Mouse (Mus musculus): ENCODE measurements around the gene Myrip.

The Myrip gene

DNA sequence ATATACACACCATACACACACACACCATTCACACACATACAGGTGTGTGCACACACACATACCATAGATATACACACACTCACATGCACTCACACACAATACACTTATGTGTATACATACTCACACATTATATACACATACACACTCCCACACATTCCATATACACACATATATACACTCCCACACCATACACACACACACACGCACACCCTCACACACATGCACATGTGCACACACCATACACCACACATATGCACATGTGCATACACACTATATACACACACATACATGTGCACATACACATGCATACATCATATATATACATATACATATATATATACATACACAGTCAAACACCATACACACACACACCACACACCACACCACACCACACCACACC, 169.1 kb downstream of the Myrip start:
- DNase-seq, result no peak

GRCm38 (mm10) chr9:120481644-120482043, 180.3 kb downstream of the Myrip start:
- no peak for DNase-seq

DNA sequence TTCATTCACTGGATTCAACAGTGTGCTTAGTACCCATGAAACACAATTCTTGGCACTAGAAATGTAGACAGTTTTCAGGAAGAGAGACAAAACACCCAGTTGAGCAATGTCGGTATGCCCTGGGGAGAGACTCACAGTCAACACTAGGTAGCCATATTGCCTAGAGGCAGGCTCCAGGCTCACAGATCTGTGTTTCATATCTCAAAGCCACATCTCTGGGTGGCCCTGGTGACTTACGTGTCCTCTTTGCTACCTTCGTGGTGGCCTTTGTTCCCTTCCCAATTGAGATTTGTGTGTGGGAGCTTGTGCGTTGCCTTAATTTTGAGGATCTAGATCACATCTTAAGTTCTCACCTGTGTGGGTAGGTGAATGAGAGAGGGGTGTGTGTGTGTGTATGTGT, 181.1 kb downstream of the Myrip start:
- DNase-seq, result no peak

DNA sequence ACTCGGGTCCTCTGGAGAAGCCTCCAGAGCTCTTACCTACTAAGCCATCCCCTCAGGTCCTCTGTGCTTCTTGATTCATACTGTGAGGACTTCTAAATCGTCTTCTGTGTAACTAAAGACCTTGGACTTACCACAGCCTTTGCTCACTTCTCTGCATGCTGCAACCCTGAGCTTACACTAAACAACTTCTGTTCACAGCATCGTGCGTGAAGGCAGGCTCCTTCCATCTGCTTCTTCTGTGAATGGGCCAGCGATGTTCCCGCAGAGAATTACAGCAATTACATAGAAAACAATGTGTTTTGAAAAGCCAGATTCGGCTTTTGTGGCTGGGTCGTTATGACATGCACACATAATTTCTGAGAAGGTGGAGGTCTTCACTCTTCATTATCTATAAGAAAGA, 181.8 kb downstream of the Myrip start:
- DNase-seq, result no peak

GRCm38 (mm10) chr9:120487076-120487475, 185.8 kb downstream of the Myrip start:
- DNase-seq, result no peak

- DNase-seq, result no peak
These were observed 190.2 kb downstream of the Myrip start for GRCm38 (mm10) chr9:120491509-120491908.

- DNase-seq, result no peak
These were observed 190.7 kb downstream of the Myrip start, which contains the start of gene Eif1b for GRCm38 (mm10) chr9:120492010-120492399. Eif1b (plus strand) TSS chr9:120492232.

DNA sequence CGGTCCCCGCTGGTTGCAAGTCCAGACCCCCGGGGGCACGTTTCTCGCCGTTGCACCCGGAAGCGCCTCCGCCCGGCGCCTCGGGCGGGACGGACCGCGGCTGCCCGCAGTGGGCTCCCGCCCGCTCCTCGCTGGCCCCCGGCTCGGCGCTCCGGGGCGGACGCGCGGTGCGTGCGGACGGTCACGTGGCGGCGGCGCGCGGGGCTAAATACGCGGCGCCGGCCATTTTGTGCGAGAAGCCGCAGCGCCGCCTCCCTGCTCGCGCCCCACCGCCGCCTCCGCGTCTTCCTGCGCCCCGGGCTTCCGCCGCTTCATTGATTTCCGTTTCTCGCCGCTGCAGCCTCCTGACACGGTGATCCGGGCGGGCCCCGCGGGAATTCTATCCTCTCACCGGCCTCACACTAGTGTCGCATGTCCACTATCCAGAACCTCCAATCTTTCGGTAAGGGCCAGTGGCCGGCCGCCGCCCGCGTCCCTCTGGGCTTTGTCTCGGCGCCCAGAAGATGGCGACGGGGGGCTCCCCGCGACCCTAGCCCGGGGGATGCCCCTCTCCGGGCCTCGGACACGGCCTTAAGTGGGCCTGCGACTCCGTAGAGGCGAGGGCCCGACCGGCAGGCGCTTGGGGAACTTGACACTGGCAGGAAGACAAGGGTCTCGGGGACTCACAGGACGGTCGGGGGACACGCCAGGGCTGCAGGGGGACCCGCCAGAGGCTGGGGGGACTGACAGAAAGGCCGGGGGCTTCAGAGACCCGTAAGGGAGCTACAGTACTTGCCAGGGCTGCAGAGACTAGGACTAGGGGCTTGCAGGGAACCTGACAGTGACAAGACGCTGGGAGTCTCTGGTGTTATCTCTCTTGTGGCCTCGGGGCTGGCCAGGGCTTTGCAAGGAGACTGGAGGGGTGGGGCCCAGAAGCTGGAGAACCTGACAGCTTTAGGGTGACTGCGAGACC, 191.4 kb downstream of the Myrip start:
- DNase-seq, result peak; percentile 88

DNA sequence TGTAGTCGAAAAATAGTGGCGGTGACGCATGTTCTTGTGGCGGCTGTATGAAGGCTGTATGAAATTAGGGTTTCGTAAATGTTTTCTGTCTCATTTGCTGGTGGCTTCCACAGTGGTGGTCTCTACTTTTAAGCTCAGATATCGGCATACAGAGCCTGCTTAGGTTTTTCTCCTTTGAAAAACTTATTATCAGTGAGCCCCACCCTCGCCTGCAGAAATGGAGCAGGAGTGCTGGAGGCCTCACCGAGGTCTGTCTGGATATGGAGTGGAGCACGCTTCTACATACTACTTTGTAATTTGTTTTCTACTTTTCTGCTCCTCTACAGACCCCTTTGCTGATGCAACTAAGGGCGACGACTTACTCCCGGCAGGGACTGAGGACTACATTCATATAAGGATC, 192.5 kb downstream of the Myrip start:
- DNase-seq, result no peak

DNA sequence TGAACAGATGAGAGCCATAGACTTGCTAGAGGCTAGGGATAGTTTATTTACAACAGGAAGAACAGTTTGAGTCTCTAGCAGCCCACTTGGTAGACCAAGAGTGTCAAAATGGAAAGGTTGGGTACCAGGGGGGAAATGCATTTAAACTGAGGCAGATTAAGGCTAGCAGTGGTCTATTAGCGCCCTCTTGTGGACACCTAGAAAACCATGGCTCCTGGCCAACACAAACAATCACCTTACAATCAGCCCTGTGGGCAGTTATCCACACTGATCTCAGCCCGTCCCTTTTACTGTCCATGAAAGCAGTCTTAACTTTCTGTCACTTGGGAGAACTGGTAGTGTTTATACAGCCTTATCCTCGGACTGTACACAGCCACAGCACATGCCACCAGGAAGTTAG, 195.4 kb downstream of the Myrip start:
- peak; percentile 80 for DNase-seq

DNA sequence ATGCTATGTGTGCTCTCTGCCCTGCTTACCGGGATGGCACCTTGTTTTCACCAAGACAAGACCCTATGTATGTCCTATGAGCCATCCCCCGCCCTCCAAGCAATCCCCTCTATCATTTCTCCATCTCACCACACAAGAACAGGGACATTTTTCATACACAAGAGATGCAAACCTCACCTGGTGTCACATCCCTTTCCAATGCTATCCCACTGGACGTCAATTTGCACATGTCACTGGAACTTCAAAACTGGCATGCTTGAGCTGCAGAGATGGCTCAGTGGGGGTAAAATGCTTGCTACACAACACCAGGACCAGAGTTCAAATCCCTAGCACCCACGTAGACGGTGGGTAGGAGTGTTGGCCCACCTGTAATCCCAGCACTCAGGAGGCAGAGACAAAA, 196.7 kb downstream of the Myrip start:
- DNase-seq, result no peak

DNA sequence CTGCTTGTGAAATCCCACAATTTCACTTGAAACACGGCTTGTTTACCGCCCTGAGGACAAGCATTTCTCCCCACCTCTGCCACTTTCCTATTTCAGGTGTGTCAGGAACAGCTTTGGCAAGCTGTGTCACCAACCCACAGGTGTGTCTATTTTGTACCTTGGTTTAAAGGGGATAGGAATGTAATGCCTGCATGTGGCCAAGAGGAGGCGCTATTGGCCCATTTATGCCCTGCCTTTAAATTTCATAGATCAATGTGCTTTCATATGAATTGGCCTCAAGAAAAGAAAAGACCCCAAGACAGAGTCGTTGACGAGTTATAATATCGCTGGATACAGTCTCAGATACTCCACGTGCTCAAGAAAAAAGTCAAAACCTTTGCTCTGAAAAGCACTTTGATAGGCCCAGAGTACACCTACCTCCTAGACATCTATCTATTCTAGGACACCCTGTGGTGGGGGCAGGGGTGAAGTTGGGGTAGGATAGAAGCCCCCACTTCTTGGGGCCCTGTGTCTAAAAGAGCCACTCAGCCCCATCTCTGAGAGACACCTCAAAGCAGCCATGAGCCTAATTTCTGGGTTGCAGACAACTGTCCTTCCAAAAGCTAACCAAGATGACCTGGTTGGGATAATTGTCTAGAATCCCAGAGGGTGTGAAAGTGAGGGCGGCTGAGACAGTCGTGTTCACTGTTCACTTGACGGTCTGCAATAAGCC, 200.0 kb downstream of the Myrip start:
- no peak for DNase-seq

GRCm38 (mm10) chr9:120502013-120502412, 200.7 kb downstream of the Myrip start:
- peak; percentile 81 for DNase-seq

DNA sequence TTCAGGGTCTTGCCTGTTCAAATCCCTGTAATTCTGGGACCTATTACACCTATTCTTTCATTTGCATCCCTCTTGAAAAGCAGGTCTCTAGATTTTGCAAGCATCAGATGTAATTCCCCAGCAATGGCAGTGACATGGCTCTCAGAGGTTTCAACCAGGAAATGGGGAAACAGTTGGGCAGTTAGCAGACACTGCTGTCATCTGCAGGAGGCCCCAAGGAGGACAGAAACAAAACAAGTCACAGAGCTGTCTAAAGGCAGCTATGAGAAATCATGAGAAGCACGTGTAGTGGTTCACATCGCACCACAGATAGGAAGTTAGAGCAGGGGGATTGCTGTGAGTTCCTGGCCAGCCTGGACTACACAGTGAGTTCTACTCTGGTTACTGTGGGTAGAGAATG, 203.1 kb downstream of the Myrip start:
- DNase-seq, result no peak

DNA sequence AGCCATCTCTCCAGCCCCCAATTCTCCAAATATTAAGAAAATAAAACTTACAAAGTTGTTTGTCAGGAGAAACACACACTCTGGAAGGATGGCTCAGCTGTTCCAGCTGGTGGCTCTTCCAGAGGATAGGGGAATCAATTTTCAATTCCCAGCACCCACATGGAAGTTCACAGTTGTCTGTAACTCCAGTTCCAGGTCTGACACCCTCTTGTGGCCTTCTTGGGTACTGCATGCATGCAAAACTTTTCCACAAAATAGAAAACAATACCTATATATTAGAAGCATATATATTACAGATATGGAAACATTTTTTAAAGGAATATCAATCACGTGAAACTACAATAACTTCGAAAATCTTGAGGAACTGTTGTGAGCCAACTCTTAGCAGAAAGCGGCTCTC, 210.5 kb downstream of the Myrip start:
- peak; percentile 33 for DNase-seq

- DNase-seq, result peak; percentile 20
These were observed 215.4 kb downstream of the Myrip start for GRCm38 (mm10) chr9:120516720-120517119.

DNA sequence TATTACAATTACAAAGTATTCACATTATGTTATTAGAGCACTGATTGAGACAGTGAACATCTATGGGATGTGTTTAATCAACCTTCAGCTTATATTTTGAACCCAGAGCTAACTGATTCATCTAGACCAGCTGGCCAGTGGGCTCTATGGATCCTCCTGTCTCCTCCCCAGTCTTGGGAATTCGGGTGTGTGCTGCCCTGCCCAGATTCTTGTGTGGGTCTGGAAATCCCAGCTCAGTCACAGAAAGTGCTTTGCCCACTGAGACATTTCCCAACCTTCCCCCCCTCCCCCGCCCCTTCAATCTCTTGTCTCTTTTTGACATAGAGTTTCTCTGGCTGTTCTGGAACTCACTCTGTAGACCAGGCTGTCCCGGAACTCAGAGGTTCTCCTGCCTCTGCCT, 217.6 kb downstream of the Myrip start:
- DNase-seq, result no peak

- no peak for DNase-seq
These were observed 218.3 kb downstream of the Myrip start for GRCm38 (mm10) chr9:120519469-120520125.

- DNase-seq, result no peak
These were observed 219.8 kb downstream of the Myrip start for GRCm38 (mm10) chr9:120521161-120521560.
